Mouse (Mus musculus) MEL (cell line): ENCODE results near the gene Rbsn. TPM values are rescaled to one million over a fixed set of nuclear protein-coding genes. Genes with fewer than 3 reads are reported as not detected.

Experiments used
- DNase-seq: peaks from one replicate; pipeline ENCODE4 v3.0.0; 2011; ENCODE audit warnings: low read depth, low spot score
- H3K27ac ChIP-seq: 2 replicates; pipeline ENCODE4 v1.5.1; 2012; ENCODE audit warnings: low read depth, mild to moderate bottlenecking, control low read depth, low read length, moderate library complexity; ENCODE audit not compliant: control insufficient read depth
- H3K27me3 ChIP-seq, 2 experiments: fragments of 150-350 bp in 1 of 2; sonication (generic) in 1 of 2; 2 replicates each; pipeline ENCODE4 v1.6.1; 2012; ENCODE audit warnings: low read length in 2 of 2, mild to moderate bottlenecking in 2 of 2, improper control_type of control experiment in 1 of 2, moderate library complexity in 1 of 2; ENCODE audit not compliant: insufficient read depth in 2 of 2, control insufficient read depth in 1 of 2
- H3K36me3 ChIP-seq, 2 experiments: 2 replicates each; pipeline ENCODE4 v1.6.1; 2012 to 2014; ENCODE audit warnings: low read length in 2 of 2, improper control_type of control experiment in 1 of 2, inconsistent platforms in 1 of 2, mild to moderate bottlenecking in 1 of 2; ENCODE audit not compliant: insufficient read depth in 2 of 2, control insufficient read depth in 1 of 2
- H3K4me1 ChIP-seq, 2 experiments: fragments of 150-350 bp in 1 of 2; sonication (generic) in 1 of 2; 2 replicates each; pipeline ENCODE4 v1.6.1; 2012; ENCODE audit warnings: low read length in 2 of 2, improper control_type of control experiment in 1 of 2, mild to moderate bottlenecking in 1 of 2; ENCODE audit not compliant: insufficient read depth in 2 of 2, control insufficient read depth in 1 of 2
- H3K4me3 ChIP-seq, 2 experiments: fragments of 150-350 bp in 1 of 2; sonication (generic) in 1 of 2; 2 replicates each; pipeline ENCODE4 v1.5.1; 2012; ENCODE audit warnings: low read depth in 2 of 2, low read length in 2 of 2, mild to moderate bottlenecking in 2 of 2, moderate library complexity in 2 of 2, control low read depth in 1 of 2, improper control_type of control experiment in 1 of 2; ENCODE audit not compliant: control insufficient read depth in 1 of 2, insufficient read depth in 1 of 2
- H3K79me2 ChIP-seq: 2 replicates; pipeline ENCODE4 v1.6.1; 2012; ENCODE audit warnings: mild to moderate bottlenecking, low read length, moderate library complexity; ENCODE audit not compliant: control insufficient read depth, poor library complexity, insufficient read depth
- H3K9ac ChIP-seq: 2 replicates; pipeline ENCODE4 v1.6.1; 2012; ENCODE audit warnings: low read depth, mild to moderate bottlenecking, control low read depth, low read length, moderate library complexity; ENCODE audit not compliant: control insufficient read depth, poor library complexity, severe bottlenecking
- H3K9me3 ChIP-seq: fragments of 150-350 bp; sonication (generic); replicated peaks from 2 replicates; pipeline ENCODE4 v1.6.1; 2012; ENCODE audit warnings: mild to moderate bottlenecking, low read length, improper control_type of control experiment, moderate library complexity; ENCODE audit not compliant: insufficient read depth
- CHD1 ChIP-seq: IDR thresholded peaks from 2 replicates; pipeline ENCODE4 v1.6.1; 2012; ENCODE audit warnings: low read depth, mild to moderate bottlenecking, inconsistent platforms, low read length, improper control_type of control experiment
- CHD2 ChIP-seq: IDR thresholded peaks from 2 replicates; pipeline ENCODE4 v1.6.1; 2011; ENCODE audit warnings: low read length, improper control_type of control experiment
- CTCF ChIP-seq, 3 experiments: IDR thresholded peaks in 2 of 3; conservative IDR thresholded peaks in 1 of 3; 2 replicates each; pipeline ENCODE4 v1.5.1; 2011 to 2012; ENCODE audit warnings: low read length in 3 of 3, low read depth in 2 of 3, mild to moderate bottlenecking in 2 of 3, improper control_type of control experiment in 1 of 3, inconsistent platforms in 1 of 3, mixed read lengths in 1 of 3, moderate library complexity in 1 of 3; ENCODE audit not compliant: control insufficient read depth in 1 of 3, insufficient read depth in 1 of 3, poor library complexity in 1 of 3, severe bottlenecking in 1 of 3
- E2F4 ChIP-seq: IDR thresholded peaks from 2 replicates; pipeline ENCODE4 v1.6.1; 2011; ENCODE audit warnings: low read depth, low read length, improper control_type of control experiment, borderline replicate concordance
- ETS1 ChIP-seq: IDR thresholded peaks from 2 replicates; pipeline ENCODE4 v1.6.1; 2012; ENCODE audit warnings: low read depth, mild to moderate bottlenecking, inconsistent platforms, low read length, improper control_type of control experiment, moderate library complexity
- GABPA ChIP-seq: IDR thresholded peaks from 2 replicates; pipeline ENCODE4 v1.6.1; 2012; ENCODE audit warnings: low read depth, mild to moderate bottlenecking, inconsistent platforms, low read length, improper control_type of control experiment, moderate library complexity
- GATA1 ChIP-seq: IDR thresholded peaks from 2 replicates; pipeline ENCODE4 v1.6.1; 2011; ENCODE audit warnings: low read depth, low read length, improper control_type of control experiment
- JUND ChIP-seq: IDR thresholded peaks from 2 replicates; pipeline ENCODE4 v1.6.1; 2011; ENCODE audit warnings: low read depth, mild to moderate bottlenecking, improper control_type of control experiment, low read length
- MAFK ChIP-seq: IDR thresholded peaks from 2 replicates; pipeline ENCODE4 v1.6.1; 2011; ENCODE audit warnings: low read depth, mild to moderate bottlenecking, low read length, improper control_type of control experiment, borderline replicate concordance
- MAX ChIP-seq: IDR thresholded peaks from 2 replicates; pipeline ENCODE4 v1.6.1; 2011; ENCODE audit warnings: low read length, improper control_type of control experiment
- MAZ ChIP-seq: IDR thresholded peaks from 2 replicates; pipeline ENCODE4 v1.6.1; 2012; ENCODE audit warnings: low read depth, mild to moderate bottlenecking, inconsistent platforms, low read length, improper control_type of control experiment
- RAD21 ChIP-seq: IDR thresholded peaks from 2 replicates; pipeline ENCODE4 v1.6.1; 2011; ENCODE audit warnings: mild to moderate bottlenecking, low read depth, low read length, improper control_type of control experiment
- RCOR1 ChIP-seq: IDR thresholded peaks from 2 replicates; pipeline ENCODE4 v1.6.1; 2012; ENCODE audit warnings: low read depth, mild to moderate bottlenecking, inconsistent platforms, low read length, improper control_type of control experiment
- USF1 ChIP-seq: IDR thresholded peaks from 2 replicates; pipeline ENCODE4 v1.6.1; 2014; ENCODE audit warnings: low read depth, mild to moderate bottlenecking, inconsistent platforms, low read length, improper control_type of control experiment, moderate library complexity
- polyA plus RNA-seq, 2 experiments: library from polyadenylated mRNA; stranded (reverse) in 1 of 2; unstranded in 1 of 2; fragments of >175 nt in 1 of 2; fragments of >200 nt in 1 of 2; gene quantifications; 2 replicates each; pipeline versions ENCODE4 v1.2.1 to v1.2.4; 2012; ENCODE audit warnings: low replicate concordance in 2 of 2, low read depth in 1 of 2; ENCODE audit not compliant: insufficient read length in 2 of 2, insufficient read depth in 1 of 2, missing spikeins in 1 of 2
- total RNA-seq: library from RNA; depleted of rRNA; stranded (reverse); fragments of 300-350 nt; gene quantifications from 2 replicates; pipeline ENCODE4 v1.2.3, GENCODE M21; 2012

The Rbsn gene
- total and polyA plus RNA-seq, 3 experiments, result 16.1 to 16.3 TPM; not detected in 1

DNA sequence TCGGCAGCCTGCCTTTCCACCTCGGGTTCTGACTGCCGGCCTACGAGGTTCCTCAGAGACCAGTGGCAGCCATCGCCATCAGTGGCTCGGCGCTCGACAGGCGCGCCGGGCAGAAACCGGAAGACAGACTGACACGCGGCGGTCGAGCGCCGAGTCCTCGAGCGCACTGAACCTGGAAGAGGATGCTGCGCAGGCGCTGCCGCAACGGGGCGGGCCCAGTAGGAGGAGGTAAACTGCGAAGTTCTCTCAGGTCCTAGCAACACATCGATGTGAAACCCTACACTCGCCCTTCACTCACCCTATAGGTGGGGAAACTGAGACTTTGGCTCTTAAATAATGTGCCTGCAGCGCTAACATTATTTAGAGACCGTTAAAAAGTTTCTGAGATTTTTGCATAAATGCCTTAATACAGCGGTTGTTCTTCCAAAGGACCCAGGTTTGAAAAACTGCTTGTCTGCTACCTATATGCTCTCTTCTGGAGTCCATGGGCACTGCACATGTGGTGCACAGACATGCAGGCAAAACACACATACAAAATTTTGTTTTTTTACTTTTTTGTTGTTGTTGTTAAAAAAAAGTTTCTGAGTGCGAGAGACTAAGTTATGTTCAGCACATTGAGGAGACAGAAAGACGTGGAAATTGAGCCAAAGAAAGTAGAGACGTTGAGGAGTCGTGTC lies at the start of gene Rbsn (continued):
- no peak for TF ChIP-seq CTCF (IDR thresholded peaks at IDR 0.05 in 2 of 3, conservative IDR thresholded peaks at IDR 0.05 in 1 of 3; ENCODE audit: control insufficient read depth in 1 of 3, insufficient read depth in 1 of 3, low read depth in 2 of 3, low read length in 3 of 3, poor library complexity in 1 of 3, severe bottlenecking in 1 of 3)
- no peak for TF ChIP-seq MAFK
- TF ChIP-seq RCOR1, result no peak
- TF ChIP-seq ETS1, result peak; percentile 23; the same call in 1 of the 2 replicates
- TF ChIP-seq, all 39 proteins: peak for 15

DNA sequence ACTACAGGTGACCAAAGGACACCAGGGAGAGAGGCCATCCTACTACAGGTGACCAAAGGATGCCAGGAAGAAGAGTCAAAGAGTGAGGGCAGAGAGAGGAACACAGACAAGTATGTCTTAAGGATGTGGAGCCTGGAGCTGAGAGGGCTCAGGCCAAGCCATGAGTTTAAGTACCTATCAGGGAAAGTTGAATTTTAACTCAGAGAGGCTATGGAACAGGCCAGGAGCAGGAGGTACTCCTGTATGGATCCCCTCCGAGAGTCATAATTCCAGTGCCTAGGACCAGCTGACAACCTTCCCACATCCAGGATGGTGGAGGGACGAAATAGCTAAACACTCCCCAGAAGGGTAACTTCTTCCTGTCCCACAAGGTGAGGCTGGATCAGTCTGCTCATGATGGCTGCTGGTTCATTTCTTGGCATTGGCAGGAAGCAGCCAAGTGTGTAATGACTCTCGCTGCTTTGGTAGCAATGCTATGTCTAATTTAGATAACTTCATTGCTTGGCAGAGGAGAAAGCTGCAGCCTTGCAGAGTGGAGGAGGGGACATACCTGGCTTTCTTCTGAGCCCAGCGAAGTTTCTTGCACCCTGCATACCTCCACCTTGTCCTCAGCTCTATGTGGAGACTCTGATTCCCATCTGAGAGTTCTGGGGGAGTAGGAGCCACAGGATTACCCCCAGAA lies 46.6 kb upstream of the Rbsn start:
- Histone ChIP-seq H3K27ac (no peak overlapping the region), H3K4me3 (no peak overlapping the region), H3K79me2 (no peaks in the 10 kb centered on the region), H3K9me3 (no peaks in the 10 kb centered on the region), H3K4me1 (0 out of 4 replicates have a peak, but pooled peaks cover 0 to 13% of the 10 kb centered on the region in 2 experiments), H3K36me3 (no peaks in the 10 kb centered on the region; a peak in 1 of 4 replicates), H3K27me3 (no peaks in the 10 kb centered on the region; a peak in 1 of 4 replicates), H3K9ac (no peak overlapping the region)
- TF ChIP-seq MAX, result no peak
- TF ChIP-seq CHD2, result no peak
- DNase-seq, result no peak

DNA sequence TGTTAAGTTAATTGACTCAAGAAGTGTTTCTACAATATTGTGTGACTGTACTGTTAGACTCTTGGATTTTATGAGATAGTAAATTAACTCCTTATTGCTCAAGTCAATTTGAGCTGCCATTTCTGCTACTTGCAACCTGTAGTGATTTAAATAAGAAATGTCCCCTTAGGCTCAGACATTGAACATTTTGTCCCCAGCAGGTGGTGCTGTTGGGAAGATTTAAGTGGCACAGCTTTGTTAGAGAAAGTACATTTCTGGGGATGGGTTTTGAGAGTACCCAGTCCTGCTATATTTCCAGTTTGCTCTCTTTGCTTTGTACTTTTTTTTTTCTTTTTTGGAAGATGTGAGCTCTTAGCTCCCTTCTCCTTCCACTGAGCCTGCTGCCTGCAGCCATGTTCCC lies 40.6 kb upstream of the Rbsn start:
- H3K36me3 ChIP-seq, result no peaks in the 10 kb centered on the region; a peak in 1 of 4 replicates
- TF ChIP-seq E2F4, result no peak
- TF ChIP-seq CTCF (IDR thresholded peaks at IDR 0.05 in 2 of 3, conservative IDR thresholded peaks at IDR 0.05 in 1 of 3; ENCODE audit: control insufficient read depth in 1 of 3, insufficient read depth in 1 of 3, low read depth in 2 of 3, low read length in 3 of 3, poor library complexity in 1 of 3, severe bottlenecking in 1 of 3), result peak in 1 of 3 experiments; percentile 15; a peak in 1 of 6 replicates
- TF ChIP-seq, all 39 proteins: peak for 1
- Histone ChIP-seq H3K4me1 (0 out of 4 replicates have a peak, but pooled peaks cover 0 to 10% of the 10 kb centered on the region in 2 experiments), H3K9ac (no peak overlapping the region), H3K79me2 (no peaks in the 10 kb centered on the region), H3K27ac (no peak overlapping the region), H3K4me3 (no peak overlapping the region), H3K9me3 (no peaks in the 10 kb centered on the region), H3K27me3 (no peaks in the 10 kb centered on the region; a peak in 1 of 4 replicates)
- no peak for DNase-seq

DNA sequence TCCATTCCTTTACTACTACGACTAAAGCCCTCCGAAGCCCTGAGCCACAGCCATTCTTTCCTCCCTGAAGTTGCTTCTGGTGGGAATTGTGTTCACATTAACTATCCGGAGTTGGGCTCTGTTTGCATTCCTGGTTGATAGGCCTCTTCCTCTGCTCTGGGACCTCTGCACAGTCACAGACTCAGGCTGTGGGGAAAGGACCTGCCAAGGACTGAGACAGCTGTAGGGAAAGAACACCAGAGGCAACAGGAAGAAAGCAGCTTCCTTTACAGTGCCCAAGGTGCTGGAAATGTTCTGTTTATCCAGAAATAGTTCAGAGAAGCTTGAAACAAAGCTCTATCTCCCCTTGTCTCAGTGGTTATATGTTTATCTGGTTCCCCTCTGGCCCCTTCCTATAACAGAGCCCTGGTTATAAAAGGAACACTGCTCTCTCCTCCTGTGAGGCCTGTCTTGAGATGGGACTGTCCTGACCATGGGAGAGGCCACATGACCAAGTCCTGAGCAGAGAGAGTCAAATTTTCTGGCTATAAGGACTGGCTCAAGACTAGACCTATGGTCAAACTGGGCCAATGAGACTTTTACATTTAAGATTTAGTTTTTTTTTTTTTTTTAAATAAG lies 38.6 kb upstream of the Rbsn start:
- H3K9me3 ChIP-seq, result no peaks in the 10 kb centered on the region
- DNase-seq, result no peak
- H3K79me2 ChIP-seq, result no peaks in the 10 kb centered on the region
- no peak overlapping the region for H3K4me3 ChIP-seq
- TF ChIP-seq MAZ (no peak), JUND (no peak), GABPA (no peak), GATA1 (no peak), USF1 (no peak), MAFK (no peak), CHD2 (no peak), RAD21 (no peak), CHD1 (no peak)
- no peak overlapping the region for H3K27ac ChIP-seq
- H3K9ac ChIP-seq, result no peak overlapping the region
- no peaks in the 10 kb centered on the region for H3K36me3 ChIP-seq
- H3K27me3 ChIP-seq, result peaks cover 0 to 2% of the 10 kb centered on the region in 2 experiments; a peak in 3 of 4 replicates
- no peaks in the 10 kb centered on the region for H3K4me1 ChIP-seq
